Mouse (Mus musculus): ENCODE results near the gene Oas1f. TPM values are rescaled to one million over a fixed set of nuclear protein-coding genes. Genes with fewer than 3 reads are reported as not detected.

Oas1f gene
- polyA plus RNA-seq, 1 experiment from 2014 or later, result not detected

GRCm38 (mm10) chr5:120833335-120834280, 13.6 kb upstream of the Oas1f start:
- Histone ChIP-seq H3K4me3 (replicated peaks) (no peak overlapping the region), H3K9ac (replicated peaks) (no peak overlapping the region), H3K27me3 (peaks cover 13% of the 10 kb centered on the region), H3K36me3 (no peaks in the 10 kb centered on the region), H3K27ac (no peak overlapping the region), H3K4me2 (no peak overlapping the region), H3K4me1 (replicated peaks) (no peaks in the 10 kb centered on the region), H3K9me3 (0 out of 2 replicates have a peak, but pooled peaks cover 4% of the 10 kb centered on the region)
- ATAC-seq (ENCODE audit: insufficient number of reproducible peaks, insufficient read depth, low FRiP score, low TSS enrichment, low read depth), result no peak
- WGBS, result 11% methylated on average over 17 of the region's 17 CpGs

DNA sequence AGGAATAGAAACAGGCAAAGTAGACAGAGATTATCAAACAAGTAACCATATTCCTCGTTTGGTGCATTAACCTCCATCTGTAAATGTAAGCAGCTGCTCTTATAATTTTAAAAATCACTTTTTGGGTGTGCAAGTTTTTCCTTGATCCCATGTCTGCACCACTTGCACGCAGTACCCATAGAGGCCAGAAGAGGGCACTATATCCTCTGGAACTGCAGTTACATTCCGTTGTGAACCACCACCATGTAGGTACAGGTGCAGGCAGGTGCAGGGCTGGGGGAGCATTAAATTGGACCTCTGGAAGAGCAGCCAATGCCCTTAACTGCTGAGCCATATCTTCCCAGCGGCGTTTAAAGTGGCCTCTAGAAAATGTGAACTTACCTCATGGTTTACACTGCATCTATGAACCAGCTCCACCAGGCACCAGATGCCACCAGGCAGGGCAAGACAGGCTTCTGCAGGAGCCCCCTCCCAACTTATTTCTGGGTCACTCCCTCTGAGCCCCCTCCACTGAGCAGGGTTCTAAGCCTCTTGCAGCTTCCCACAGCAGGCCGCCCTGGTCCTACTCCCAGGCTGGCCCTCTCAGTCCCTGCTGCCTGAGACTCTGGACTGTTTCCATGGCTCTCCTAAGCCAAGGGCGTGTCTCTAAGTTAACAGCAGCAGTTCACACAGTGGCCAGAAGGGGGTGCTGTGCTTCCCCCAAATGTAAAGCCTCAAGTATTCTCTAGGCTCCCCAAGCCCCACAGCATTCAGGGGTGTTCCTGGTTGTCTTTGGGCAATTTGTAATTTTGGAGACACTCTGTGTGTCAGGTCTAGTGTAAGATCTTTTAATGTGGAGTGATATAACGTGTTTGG, 10.2 kb upstream of the Oas1f start:
- H3K9ac ChIP-seq (replicated peaks), result no peak overlapping the region
- H3K9me3 ChIP-seq, result no peaks in the 10 kb centered on the region
- H3K27ac ChIP-seq, result no peak overlapping the region
- H3K4me2 ChIP-seq, result no peak overlapping the region
- H3K4me1 ChIP-seq (replicated peaks), result no peaks in the 10 kb centered on the region
- no peak overlapping the region for H3K4me3 ChIP-seq (replicated peaks)
- H3K36me3 ChIP-seq, result no peaks in the 10 kb centered on the region
- ATAC-seq (ENCODE audit: insufficient number of reproducible peaks, insufficient read depth, low FRiP score, low TSS enrichment, low read depth), result no peak
- 7% methylated on average over 8 of the region's 8 CpGs for WGBS
- peaks cover 13% of the 10 kb centered on the region for H3K27me3 ChIP-seq

DNA sequence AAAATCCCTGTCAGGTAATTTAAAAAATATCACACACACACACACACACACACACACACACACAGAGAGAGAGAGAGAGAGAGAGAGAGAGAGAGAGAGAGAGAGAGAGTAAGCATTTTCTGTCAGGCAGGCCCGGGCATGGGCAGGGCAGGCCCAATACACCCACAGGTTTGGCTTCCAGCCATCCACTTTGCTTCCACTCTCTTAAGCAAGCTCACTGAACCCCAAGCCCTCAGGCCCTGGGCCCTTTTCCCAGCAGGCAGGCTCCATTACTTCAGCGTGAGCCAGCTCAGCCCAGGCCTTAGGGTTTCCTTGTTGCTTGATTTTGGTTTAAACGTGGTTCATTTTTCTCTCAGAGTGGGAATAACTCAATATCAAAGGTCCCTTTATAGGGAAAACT, 2.5 kb upstream of the Oas1f start:
- H3K9me3 ChIP-seq, result no peaks in the 10 kb centered on the region
- no peak for ATAC-seq (ENCODE audit: insufficient number of reproducible peaks, insufficient read depth, low FRiP score, low TSS enrichment, low read depth)
- no peak overlapping the region for H3K9ac ChIP-seq (replicated peaks)
- no peaks in the 10 kb centered on the region for H3K27me3 ChIP-seq
- no peaks in the 10 kb centered on the region for H3K36me3 ChIP-seq
- no peaks in the 10 kb centered on the region for H3K4me1 ChIP-seq (replicated peaks)
- H3K4me2 ChIP-seq, result no peak overlapping the region
- H3K27ac ChIP-seq, result no peak overlapping the region
- WGBS, result 68% methylated on average over 3 of the region's 3 CpGs
- no peak overlapping the region for H3K4me3 ChIP-seq (replicated peaks)

- H3K4me2 ChIP-seq, result no peak overlapping the region
- H3K9me3 ChIP-seq, result peaks cover 6% of the 10 kb centered on the region
- ATAC-seq (ENCODE audit: insufficient number of reproducible peaks, insufficient read depth, low FRiP score, low TSS enrichment, low read depth), result no peak
- H3K27me3 ChIP-seq, result no peaks in the 10 kb centered on the region
- H3K36me3 ChIP-seq, result no peaks in the 10 kb centered on the region
- no peak overlapping the region for H3K9ac ChIP-seq (replicated peaks)
- H3K27ac ChIP-seq, result no peak overlapping the region
- H3K4me3 ChIP-seq (replicated peaks), result no peak overlapping the region
- WGBS, result 59% methylated on average over 3 of the region's 3 CpGs
- H3K4me1 ChIP-seq (replicated peaks), result no peaks in the 10 kb centered on the region
Measured at GRCm38 (mm10) chr5:120849601-120850136, 2.5 kb downstream of the Oas1f start.

DNA sequence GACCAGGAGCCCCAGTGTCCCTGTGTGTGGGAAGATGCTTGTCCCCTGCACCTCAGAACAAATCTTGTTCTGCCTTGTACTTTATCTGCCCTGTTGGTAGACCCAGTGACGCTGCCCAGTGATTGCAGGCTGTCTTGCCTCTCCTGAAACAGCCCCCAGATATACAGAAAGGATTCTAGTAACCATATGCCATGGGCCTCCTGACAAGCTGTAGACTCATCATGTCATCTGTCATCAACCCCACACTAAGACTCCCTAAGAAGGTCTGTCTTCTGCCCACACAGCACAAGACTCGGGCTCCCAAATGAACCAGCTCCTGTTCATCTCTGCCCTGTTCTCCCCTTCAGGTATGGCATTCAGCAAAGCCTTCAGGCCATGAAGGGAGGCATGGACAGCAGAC, 12.1 kb downstream of the Oas1f start:
- Histone ChIP-seq H3K36me3 (no peaks in the 10 kb centered on the region), H3K27ac (no peak overlapping the region), H3K9me3 (peaks cover 8% of the 10 kb centered on the region), H3K4me2 (no peak overlapping the region), H3K27me3 (no peaks in the 10 kb centered on the region), H3K4me1 (replicated peaks) (no peaks in the 10 kb centered on the region), H3K4me3 (replicated peaks) (no peak overlapping the region), H3K9ac (replicated peaks) (no peak overlapping the region)
- ATAC-seq (ENCODE audit: insufficient number of reproducible peaks, insufficient read depth, low FRiP score, low TSS enrichment, low read depth), result no peak
- 81% methylated on average over 2 of the region's 2 CpGs for WGBS

DNA sequence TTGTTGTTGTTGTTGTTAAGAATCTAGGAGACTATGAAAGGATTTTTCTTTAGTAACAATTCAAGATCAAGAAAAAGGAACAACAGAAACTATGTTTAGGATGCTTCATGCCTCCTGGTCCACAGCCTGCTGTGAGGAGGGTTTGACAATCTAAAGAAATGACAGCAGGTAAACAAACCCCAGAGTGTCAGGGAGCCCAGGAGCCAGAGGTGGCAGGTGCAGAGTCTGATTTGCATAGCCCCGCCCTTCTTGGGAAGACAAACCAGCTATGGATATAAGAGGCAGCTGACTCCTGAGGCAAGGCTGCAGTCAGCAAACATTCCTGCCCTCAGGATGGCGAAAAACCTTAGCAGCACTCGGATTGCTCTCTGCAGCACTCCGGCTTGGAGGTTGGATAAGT, 14.0 kb downstream of the Oas1f start, which contains the start of gene Oas1h:
Gene Oas1h (plus strand): TSS at position 301 of the 400 bp plus-strand sequence.
- Histone ChIP-seq H3K4me3 (replicated peaks) (no peak within 1 kb of the TSS), H3K4me2 (no peak within 1 kb of the TSS), H3K9me3 (no peaks in the 10 kb centered on the region), H3K4me1 (replicated peaks) (no peaks in the 10 kb centered on the region), H3K9ac (replicated peaks) (no peak within 1 kb of the TSS), H3K36me3 (no peaks in the 10 kb centered on the region), H3K27ac (no peak within 1 kb of the TSS), H3K27me3 (no peaks in the 10 kb centered on the region)
- 60% methylated on average over 4 of the region's 4 CpGs for WGBS
- no peak for ATAC-seq (ENCODE audit: insufficient number of reproducible peaks, insufficient read depth, low FRiP score, low TSS enrichment, low read depth)

- ATAC-seq (ENCODE audit: insufficient number of reproducible peaks, insufficient read depth, low FRiP score, low TSS enrichment, low read depth), result no peak
- Histone ChIP-seq H3K36me3 (no peaks in the 10 kb centered on the region), H3K4me2 (no peak overlapping the region), H3K27ac (no peak overlapping the region), H3K27me3 (peaks cover 8% of the 10 kb centered on the region; the same call in 1 of the 2 replicates), H3K9me3 (no peaks in the 10 kb centered on the region), H3K4me1 (replicated peaks) (no peaks in the 10 kb centered on the region), H3K4me3 (replicated peaks) (no peak overlapping the region), H3K9ac (replicated peaks) (no peak overlapping the region)
- 53% methylated on average over 3 of the region's 3 CpGs for WGBS
Measured at GRCm38 (mm10) chr5:120865336-120865860, 18.2 kb downstream of the Oas1f start.

GRCm38 (mm10) chr5:120869436-120870015, 22.4 kb downstream of the Oas1f start:
- H3K4me2 ChIP-seq, result no peak overlapping the region
- no peak overlapping the region for H3K27ac ChIP-seq
- H3K9ac ChIP-seq (replicated peaks), result no peak overlapping the region
- no peak overlapping the region for H3K4me3 ChIP-seq (replicated peaks)
- WGBS, result 85% methylated on average over 7 of the region's 7 CpGs
- H3K36me3 ChIP-seq, result no peaks in the 10 kb centered on the region
- H3K4me1 ChIP-seq (replicated peaks), result no peaks in the 10 kb centered on the region
- no peak for ATAC-seq (ENCODE audit: insufficient number of reproducible peaks, insufficient read depth, low FRiP score, low TSS enrichment, low read depth)
- peaks cover 8% of the 10 kb centered on the region; the same call in 1 of the 2 replicates for H3K27me3 ChIP-seq
- H3K9me3 ChIP-seq, result no peaks in the 10 kb centered on the region

DNA sequence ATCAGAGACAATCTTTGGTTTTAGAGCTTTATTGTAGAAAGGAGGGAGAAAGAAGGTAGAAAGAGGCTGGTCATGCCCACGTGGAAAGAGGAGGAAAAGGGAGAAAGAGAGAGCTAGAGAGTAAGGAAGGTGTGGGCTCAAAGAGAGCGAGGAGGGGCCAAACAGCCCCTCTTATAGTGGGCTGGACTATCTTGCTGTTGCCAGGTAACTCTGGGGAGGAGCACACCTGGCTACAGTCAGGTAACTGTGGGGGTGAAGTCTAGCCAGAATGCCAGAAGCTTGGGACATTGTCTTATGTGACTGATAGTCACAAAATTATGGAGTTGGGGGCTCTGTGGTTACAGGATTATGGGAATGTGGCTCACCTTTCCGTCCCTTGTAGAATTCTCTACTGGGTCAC, 22.9 kb downstream of the Oas1f start:
- Histone ChIP-seq H3K9ac (replicated peaks) (no peak overlapping the region), H3K27ac (no peak overlapping the region), H3K27me3 (peaks cover 8% of the 10 kb centered on the region; the same call in 1 of the 2 replicates), H3K4me3 (replicated peaks) (no peak overlapping the region), H3K9me3 (no peaks in the 10 kb centered on the region), H3K4me1 (replicated peaks) (no peaks in the 10 kb centered on the region), H3K4me2 (no peak overlapping the region), H3K36me3 (no peaks in the 10 kb centered on the region)
- WGBS, result 56% methylated on average over 3 of the region's 3 CpGs
- no peak for ATAC-seq (ENCODE audit: insufficient number of reproducible peaks, insufficient read depth, low FRiP score, low TSS enrichment, low read depth)

DNA sequence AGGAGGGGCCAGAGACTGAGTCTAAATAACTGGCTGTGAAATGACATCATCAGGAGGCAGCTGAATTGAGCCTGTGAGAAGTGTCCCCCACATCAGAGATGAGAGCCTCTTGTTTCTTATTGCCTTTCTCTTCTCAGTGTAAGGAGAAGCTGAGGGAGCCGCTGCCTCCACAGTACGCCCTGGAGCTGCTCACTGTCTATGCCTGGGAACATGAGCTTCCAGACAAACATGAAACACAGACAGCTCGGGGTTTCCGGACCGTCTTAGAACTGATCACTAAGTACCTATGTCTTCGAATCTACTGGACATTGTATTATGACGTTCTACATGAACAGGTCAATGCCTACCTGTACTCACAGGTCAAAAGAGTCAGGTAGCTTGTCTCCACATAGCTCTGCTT, 23.6 kb downstream of the Oas1f start:
- no peak for ATAC-seq (ENCODE audit: insufficient number of reproducible peaks, insufficient read depth, low FRiP score, low TSS enrichment, low read depth)
- no peaks in the 10 kb centered on the region for H3K36me3 ChIP-seq
- 82% methylated on average over 7 of the region's 7 CpGs for WGBS
- no peak overlapping the region for H3K9ac ChIP-seq (replicated peaks)
- H3K9me3 ChIP-seq, result no peaks in the 10 kb centered on the region
- no peaks in the 10 kb centered on the region for H3K4me1 ChIP-seq (replicated peaks)
- no peak overlapping the region for H3K27ac ChIP-seq
- no peak overlapping the region for H3K4me2 ChIP-seq
- H3K27me3 ChIP-seq, result peaks cover 8% of the 10 kb centered on the region; the same call in 1 of the 2 replicates
- no peak overlapping the region for H3K4me3 ChIP-seq (replicated peaks)

Data from limb, embryonic 12.5 days (tissue).